Mouse (Mus musculus) liver, postnatal 0 days (tissue): ENCODE measurements at regions not wholly inside any gene's neighbourhood (a gene's known extent, or its start where the extent isn't known, plus 50 kb on each side); places are given as distances from the start of the nearest gene placed in this dataset.

ENCODE experiments used
- CTCF ChIP-seq: sonication (generic); IDR thresholded peaks from 2 replicates; pipeline ENCODE4 v1.5.1; 2016; ENCODE audit warnings: antibody characterized with exemption, low read depth
- EP300 ChIP-seq: IDR thresholded peaks from 2 replicates; pipeline ENCODE4 v1.6.1; 2016; ENCODE audit warnings: antibody characterized with exemption, low read depth, mild to moderate bottlenecking

- TF ChIP-seq EP300 (no peak), CTCF (no peak)
Observed at GRCm38 (mm10) chr4:34420970-34421369, 129.8 kb upstream of the Akirin2 start.
